Comparison of ENCODE assay signal across 17 mouse cellular contexts in genomic region chr15:85683271-85683670, GRCm38 (mm10). TPM values are rescaled to one million over a fixed set of nuclear protein-coding genes. Genes with fewer than 3 reads are reported as not detected.
A peak's percentile ranks its signal among the peaks of the same experiment; 100 is the strongest.
DNase-seq lines count a peak whose midpoint lies in the region; ATAC-seq and TF ChIP-seq lines count a peak whose summit lies in the region.
"Had no signal": no experiment of that assay in that cellular context is flagged by ENCODE, and none has a peak within 500 bp of the region (broad histone marks: within the 10 kb centered on the region; RNA-seq: fewer than 3 reads in every experiment).

No protein-coding gene starts in this region.

- ATAC-seq in heart, postnatal 0 days (ENCODE audit: insufficient read depth, low read depth): no peak
- ATAC-seq in heart, embryonic 11.5 days (replicated peaks; ENCODE audit: insufficient number of reproducible peaks, low FRiP score, low TSS enrichment): no peak
- ATAC-seq in liver, embryonic 12.5 days: no peak
- ATAC-seq in stomach, postnatal 0 days (ENCODE audit: low FRiP score, low TSS enrichment): no peak
- no peak for ATAC-seq in midbrain, embryonic 16.5 days
- ATAC-seq: CD4-positive, CD25-positive, alpha-beta regulatory T cell, adult 4 months; forebrain, embryonic 14.5 days; inflammation-experienced regulatory T-cells, adult 6 months had no signal

- DNase-seq in heart, postnatal 0 days (ENCODE audit: low spot score): no peak
- DNase-seq in liver, adult 2 months (ENCODE audit: extremely low read depth, low read depth, low spot score): no peak
- DNase-seq in stomach, postnatal 0 days (ENCODE audit: low spot score): no peak
- DNase-seq: cerebellum, postnatal 25 days; heart, postnatal 10 days; right cerebral cortex, adult 18-20 months; spleen, adult 18-20 months had no signal

- no peaks in the 10 kb centered on the region for H3K9me3 ChIP-seq in heart, postnatal 0 days (replicated peaks; ENCODE audit: control insufficient read depth, low read length)
- H3K9me3 ChIP-seq in heart, embryonic 11.5 days (replicated peaks; ENCODE audit: control insufficient read depth, low read length): no peaks in the 10 kb centered on the region
- no peaks in the 10 kb centered on the region for H3K9me3 ChIP-seq in liver, embryonic 12.5 days (replicated peaks)
- no peaks in the 10 kb centered on the region for H3K9me3 ChIP-seq in stomach, postnatal 0 days (ENCODE audit: control insufficient read depth, low read length)
- H3K9me3 ChIP-seq in midbrain, embryonic 16.5 days (replicated peaks; ENCODE audit: control insufficient read depth, low read length, poor library complexity, severe bottlenecking): no peaks in the 10 kb centered on the region
- H3K9me3 ChIP-seq: G1E; limb, embryonic 12.5 days had no signal

- no peak overlapping the region for H3K4me2 ChIP-seq in heart, postnatal 0 days (ENCODE audit: low read depth, low read length)
- no peak overlapping the region for H3K4me2 ChIP-seq in heart, embryonic 11.5 days
- no peak overlapping the region for H3K4me2 ChIP-seq in liver, embryonic 12.5 days
- H3K4me2 ChIP-seq in myocyte (ENCODE audit: low read depth): peak overlapping the region; percentile 97
- H3K4me2 ChIP-seq in stomach, postnatal 0 days (replicated peaks; ENCODE audit: low read depth): no peak overlapping the region
- no peak overlapping the region for H3K4me2 ChIP-seq in midbrain, embryonic 16.5 days (ENCODE audit: low read length)
- H3K4me2 ChIP-seq: limb, embryonic 12.5 days had no signal

- no peak for TF ChIP-seq CTCF in heart, postnatal 0 days (IDR thresholded peaks at IDR 0.05; ENCODE audit: low read depth)
- TF ChIP-seq CTCF in liver, adult 2 months (IDR thresholded peaks at IDR 0.05; ENCODE audit: low read depth, low read length): no peak
- no peak for TF ChIP-seq CTCF in stomach, postnatal 0 days (IDR thresholded peaks at IDR 0.05; ENCODE audit: low read depth)

- H3K4me1 ChIP-seq in heart, postnatal 0 days (ENCODE audit: control insufficient read depth, insufficient read depth): peaks cover 31% of the 10 kb centered on the region
- 0 out of 2 replicates have a peak, but pooled peaks cover 4% of the 10 kb centered on the region for H3K4me1 ChIP-seq in heart, embryonic 11.5 days (ENCODE audit: control insufficient read depth, insufficient read depth, low read length)
- H3K4me1 ChIP-seq in liver, adult 2 months (ENCODE audit: control insufficient read depth, insufficient read depth, low read length): peaks cover 23% of the 10 kb centered on the region
- H3K4me1 ChIP-seq in liver, embryonic 12.5 days: no peaks in the 10 kb centered on the region
- peaks cover 22% of the 10 kb centered on the region for H3K4me1 ChIP-seq in stomach, postnatal 0 days (replicated peaks; ENCODE audit: control insufficient read depth, insufficient read depth)
- peaks cover 23% of the 10 kb centered on the region for H3K4me1 ChIP-seq in midbrain, embryonic 16.5 days (ENCODE audit: control insufficient read depth, insufficient read depth, low read length)

- 0 out of 2 replicates have a peak overlapping the region, but pooled peaks have one; percentile 7 for H3K27ac ChIP-seq in heart, postnatal 0 days (ENCODE audit: low read depth)
- H3K27ac ChIP-seq in heart, embryonic 11.5 days (ENCODE audit: low read depth, low read length): no peak overlapping the region
- H3K27ac ChIP-seq in liver, adult 2 months (replicated peaks; ENCODE audit: insufficient read depth, low read depth, low read length): peak overlapping the region; percentile 65
- H3K27ac ChIP-seq in liver, embryonic 12.5 days: no peak overlapping the region
- 0 out of 2 replicates have a peak overlapping the region, but pooled peaks have one; percentile 35 for H3K27ac ChIP-seq in stomach, postnatal 0 days (replicated peaks)
- H3K27ac ChIP-seq in midbrain, embryonic 16.5 days (ENCODE audit: low read length): no peak overlapping the region
- H3K27ac ChIP-seq: limb, embryonic 12.5 days had no signal

- no peak for TF ChIP-seq EP300 in heart, postnatal 0 days (IDR thresholded peaks at IDR 0.05; ENCODE audit: low read depth)
- no peak for TF ChIP-seq EP300 in stomach, postnatal 0 days (optimal IDR thresholded peaks at IDR 0.05)

- H3K36me3 ChIP-seq in heart, postnatal 0 days (replicated peaks; ENCODE audit: control insufficient read depth, insufficient read depth, low read length): peaks cover 46% of the 10 kb centered on the region
- no peaks in the 10 kb centered on the region for H3K36me3 ChIP-seq in heart, embryonic 11.5 days (ENCODE audit: control insufficient read depth, insufficient read depth, low read length)
- H3K36me3 ChIP-seq in liver, adult 2 months (ENCODE audit: control insufficient read depth, insufficient read depth, low read length): peaks cover 14% of the 10 kb centered on the region
- H3K36me3 ChIP-seq in liver, embryonic 12.5 days: no peaks in the 10 kb centered on the region
- peaks cover 51% of the 10 kb centered on the region for H3K36me3 ChIP-seq in myocyte (ENCODE audit: control insufficient read depth, insufficient read depth)
- peaks cover 6% of the 10 kb centered on the region; the same call in 1 of the 2 replicates for H3K36me3 ChIP-seq in stomach, postnatal 0 days (ENCODE audit: control insufficient read depth, insufficient read depth, low read length)
- no peaks in the 10 kb centered on the region for H3K36me3 ChIP-seq in midbrain, embryonic 16.5 days (ENCODE audit: control insufficient read depth, insufficient read depth, low read length)

- 77% methylated on average over 6 of the region's 6 CpGs for WGBS in heart, postnatal 0 days
- 70% methylated on average over 6 of the region's 6 CpGs for WGBS in heart, embryonic 11.5 days (ENCODE audit: insufficient replicate concordance)
- WGBS in liver, adult 2 months: 73% methylated on average over 6 of the region's 6 CpGs
- WGBS in liver, embryonic 12.5 days (ENCODE audit: insufficient replicate concordance): 66% methylated on average over 6 of the region's 6 CpGs
- 79% methylated on average over 6 of the region's 6 CpGs for WGBS in stomach, postnatal 0 days
- 88% methylated on average over 6 of the region's 6 CpGs for WGBS in midbrain, embryonic 16.5 days

- no peak overlapping the region for H3ac ChIP-seq in myocyte (ENCODE audit: control insufficient read depth, insufficient read length)

- no peaks in the 10 kb centered on the region for H3K27me3 ChIP-seq in heart, postnatal 0 days (ENCODE audit: control insufficient read depth, insufficient read depth, low read length)
- H3K27me3 ChIP-seq in heart, embryonic 11.5 days (ENCODE audit: control insufficient read depth, insufficient read depth, low read length): peaks cover 6% of the 10 kb centered on the region; the same call in 1 of the 2 replicates
- no peaks in the 10 kb centered on the region for H3K27me3 ChIP-seq in liver, adult 2 months (ENCODE audit: control insufficient read depth, insufficient read depth, low read length)
- peaks cover 26% of the 10 kb centered on the region for H3K27me3 ChIP-seq in liver, embryonic 12.5 days (replicated peaks)
- no peaks in the 10 kb centered on the region for H3K27me3 ChIP-seq in myocyte (ENCODE audit: control insufficient read depth, insufficient read depth, insufficient read length)
- no peaks in the 10 kb centered on the region for H3K27me3 ChIP-seq in stomach, postnatal 0 days (ENCODE audit: control insufficient read depth, insufficient read depth, low read length)
- no peaks in the 10 kb centered on the region for H3K27me3 ChIP-seq in midbrain, embryonic 16.5 days (ENCODE audit: control insufficient read depth, insufficient read depth, low read depth, low read length)

- H3K9ac ChIP-seq in heart, postnatal 0 days (replicated peaks; ENCODE audit: low read depth, low read length): no peak overlapping the region
- no peak overlapping the region for H3K9ac ChIP-seq in heart, embryonic 11.5 days (ENCODE audit: low read depth, low read length)
- peak overlapping the region; percentile 30 for H3K9ac ChIP-seq in liver, adult 2 months (ENCODE audit: low read depth, low read length)
- H3K9ac ChIP-seq in liver, embryonic 12.5 days: no peak overlapping the region
- no peak overlapping the region for H3K9ac ChIP-seq in stomach, postnatal 0 days (ENCODE audit: low read length)
- H3K9ac ChIP-seq in midbrain, embryonic 16.5 days (ENCODE audit: low read depth, low read length): no peak overlapping the region
- H3K9ac ChIP-seq: limb, embryonic 12.5 days had no signal

- no peak for TF ChIP-seq POLR2A in liver, adult 2 months (IDR thresholded peaks at IDR 0.05; ENCODE audit: extremely low read depth, insufficient read depth, low read length)
- peak; percentile 56 for TF ChIP-seq POLR2A in myocyte (IDR thresholded peaks at IDR 0.05; ENCODE audit: insufficient read length, low read depth)

- no peak overlapping the region for H3K4me3 ChIP-seq in heart, postnatal 0 days (ENCODE audit: low read depth, low read length)
- H3K4me3 ChIP-seq in heart, embryonic 11.5 days (ENCODE audit: low read depth, low read length): no peak overlapping the region
- H3K4me3 ChIP-seq in liver, adult 2 months (ENCODE audit: insufficient read depth, low read depth, low read length): no peak overlapping the region
- no peak overlapping the region for H3K4me3 ChIP-seq in liver, embryonic 12.5 days
- peak overlapping the region; percentile 95 for H3K4me3 ChIP-seq in myocyte
- H3K4me3 ChIP-seq in stomach, postnatal 0 days (ENCODE audit: low read depth, low read length): no peak overlapping the region
- H3K4me3 ChIP-seq in midbrain, embryonic 16.5 days (ENCODE audit: low read depth, low read length): no peak overlapping the region
- H3K4me3 ChIP-seq: limb, embryonic 12.5 days had no signal

- H3K79me2 ChIP-seq in liver, adult 2 months (ENCODE audit: control insufficient read depth, insufficient read depth, low read length): peaks cover 74% of the 10 kb centered on the region
- H3K79me2 ChIP-seq in myocyte (ENCODE audit: control insufficient read depth, insufficient read depth): peaks cover 100% of the 10 kb centered on the region

TF ChIP-seq in myocyte, 11 proteins besides CTCF, POLR2A, EP300 and RAD21:
- peak; percentile 91 for TF ChIP-seq POLR2AphosphoS2 (IDR thresholded peaks at IDR 0.05; ENCODE audit: insufficient read length, low read depth)
- no peak for TF ChIP-seq MYOG (IDR thresholded peaks at IDR 0.05; ENCODE audit: control insufficient read depth in 1 of 3, insufficient read depth in 1 of 3, insufficient read length in 2 of 3, low read depth in 2 of 3)

RNA-seq across cellular contexts. Expression of gene Ppara, which starts 51.5 kb away (rescaled TPM):
- total RNA-seq in heart, postnatal 0 days (2014; rRNA removed; ENCODE audit: low replicate concordance): 11.6 and 18.5 TPM in 2 replicates
- polyA plus RNA-seq in heart, postnatal 0 days (2015; fragmentation: Nextera tagmentation; extraction: Ambion mirVana): 31.4 and 33.4 TPM in 2 replicates
- 1.7 and 2.8 TPM in 2 replicates for polyA plus RNA-seq in heart, embryonic 11.5 days (2014; fragmentation: Nextera tagmentation; extraction: Ambion mirVana)
- 184 and 206 TPM in 2 replicates for total RNA-seq in liver, adult 2 months (2014; rRNA removed)
- polyA plus RNA-seq in liver, adult 2 months (2012; rRNA removed): 36.2 and 39.8 TPM in 2 replicates
- polyA plus RNA-seq in liver, embryonic 12.5 days (2016; fragmentation: Nextera tagmentation; extraction: Ambion mirVana): 5.7 TPM in 2 replicates
- 0.12 TPM for polyA plus RNA-seq in myocyte (2012; fragmentation: generic; extraction: Trizol)
- polyA plus RNA-seq in stomach, postnatal 0 days (2015; fragmentation: Nextera tagmentation; extraction: Ambion mirVana): 16.8 and 18.8 TPM in 2 replicates
- 1.5 and 1.9 TPM in 2 replicates for polyA plus RNA-seq in midbrain, embryonic 16.5 days (2015; fragmentation: Nextera tagmentation; extraction: Ambion mirVana)
- total RNA-seq: megakaryocyte-erythroid progenitor cell, adult 5-6 weeks had no signal
- polyA plus RNA-seq: G1E; inflammation-experienced regulatory T-cells, adult 6 months had no signal

Comparison
In these comparisons a context has a peak if more than half of its experiments do, and no peak if none do; other contexts are left out.
1. H3K27ac ChIP-seq: peak in heart, postnatal 0 days (single experiment), liver, adult 2 months (single experiment) and stomach, postnatal 0 days (single experiment); none in heart, embryonic 11.5 days (single experiment), liver, embryonic 12.5 days (single experiment) and midbrain, embryonic 16.5 days (single experiment).